Mouse (Mus musculus) megakaryocyte-erythroid progenitor cell, adult 5-6 weeks (primary cell): ENCODE measurements around the gene Nrsn2. TPM values are rescaled to one million over a fixed set of nuclear protein-coding genes. Genes with fewer than 3 reads are reported as not detected.
A peak's percentile ranks its signal among the peaks of the same experiment; 100 is the strongest.
"Not testable (repeated sequence)": the region's sequence is repeated elsewhere in the genome, so short reads cannot be mapped to it uniquely, and the experiment has no call there.

Experiments
- ATAC-seq: replicated peaks from 2 replicates; pipeline ENCODE4 v1.8.0; 2016; ENCODE audit warnings: mild to moderate bottlenecking, inconsistent platforms; ENCODE audit not compliant: severe bottlenecking, poor library complexity, low FRiP score, low TSS enrichment
- total RNA-seq, 2 experiments: library from RNA; stranded (forward) in 1 of 2; stranded (reverse) in 1 of 2; fragments of 200-1000, 215-1000 nt in 1 of 2; fragments of >200 nt in 1 of 2; fragmentation: Nextera tagmentation in 1 of 2; gene quantifications; 2 replicates each; pipeline ENCODE4 v1.2.3; 2014 to 2017

Nrsn2 gene
- total RNA-seq, 2 experiments from 2014 or later: not detected

GRCm38 (mm10) chr2:152393225-152394017 lies 17.0 kb upstream of the Nrsn2 start:
- no peak for ATAC-seq

- peak; percentile 43; the same call in 1 of the 2 replicates for ATAC-seq
These were observed 16.3 kb upstream of the Nrsn2 start for GRCm38 (mm10) chr2:152392786-152393185.

- ATAC-seq: no peak
These were observed 7.8 kb upstream of the Nrsn2 start for GRCm38 (mm10) chr2:152384191-152384590.

GRCm38 (mm10) chr2:152375652-152376344 lies 640 bp downstream of the Nrsn2 start:
- ATAC-seq: no peak

- ATAC-seq: peak; percentile 74
These were observed 2.9 kb downstream of the Nrsn2 start for GRCm38 (mm10) chr2:152373547-152373946.

GRCm38 (mm10) chr2:152372661-152373060 lies 3.8 kb downstream of the Nrsn2 start:
- no peak for ATAC-seq

GRCm38 (mm10) chr2:152372104-152372503 lies 4.3 kb downstream of the Nrsn2 start:
- ATAC-seq: no peak

GRCm38 (mm10) chr2:152368532-152369140 lies 7.8 kb downstream of the Nrsn2 start:
- ATAC-seq: peak; percentile 62

- ATAC-seq: no peak
These were observed 8.5 kb downstream of the Nrsn2 start for GRCm38 (mm10) chr2:152367917-152368316.

GRCm38 (mm10) chr2:152363245-152364147 lies 12.9 kb downstream of the Nrsn2 start:
- ATAC-seq: peak; percentile 85

- no peak for ATAC-seq
These were observed 15.2 kb downstream of the Nrsn2 start for GRCm38 (mm10) chr2:152361193-152361592.

- ATAC-seq: no peak
These were observed 16.1 kb downstream of the Nrsn2 start for GRCm38 (mm10) chr2:152360271-152360775.

GRCm38 (mm10) chr2:152359616-152360015 lies 16.8 kb downstream of the Nrsn2 start:
- ATAC-seq: 0 out of 2 replicates have a peak, but pooled peaks have one; percentile 19

GRCm38 (mm10) chr2:152358977-152359376 lies 17.5 kb downstream of the Nrsn2 start:
- not testable (repeated sequence) for ATAC-seq

- ATAC-seq: no peak
These were observed 19.2 kb downstream of the Nrsn2 start for GRCm38 (mm10) chr2:152357254-152357653.

GRCm38 (mm10) chr2:152349842-152350540 lies 26.4 kb downstream of the Nrsn2 start:
- ATAC-seq: no peak

GRCm38 (mm10) chr2:152349205-152349604 lies 27.2 kb downstream of the Nrsn2 start:
- ATAC-seq: no peak

GRCm38 (mm10) chr2:152347722-152348121 lies 28.7 kb downstream of the Nrsn2 start:
- ATAC-seq: peak; percentile 15; the same call in 1 of the 2 replicates
